In genomic region chr8:11419645-11420044, GRCm38 (mm10) we compare ENCODE assay signal across 10 mouse cellular contexts. TPM values are rescaled to one million over a fixed set of nuclear protein-coding genes. Genes with fewer than 3 reads are reported as not detected.
DNase-seq lines count a peak whose midpoint lies in the region; ATAC-seq and TF ChIP-seq lines count a peak whose summit lies in the region.
"Had no signal": no experiment of that assay in that cellular context is flagged by ENCODE, and none has a peak within 500 bp of the region (broad histone marks: within the 10 kb centered on the region; RNA-seq: fewer than 3 reads in every experiment).

No protein-coding gene starts in this region.

- peaks cover 77% of the 10 kb centered on the region for H3K36me3 ChIP-seq in heart, postnatal 0 days (replicated peaks; ENCODE audit: control insufficient read depth, insufficient read depth, low read length)
- H3K36me3 ChIP-seq in midbrain, embryonic 11.5 days (ENCODE audit: control insufficient read depth, insufficient read depth, low read length), result no peaks in the 10 kb centered on the region
- peaks cover 12% of the 10 kb centered on the region; the same call in 1 of the 2 replicates for H3K36me3 ChIP-seq in stomach, embryonic 14.5 days (ENCODE audit: control insufficient read depth, insufficient read depth, low read length)
- H3K36me3 ChIP-seq: neural tube, embryonic 12.5 days had no signal

- H3K27me3 ChIP-seq in heart, postnatal 0 days (ENCODE audit: control insufficient read depth, insufficient read depth, low read length), result no peaks in the 10 kb centered on the region
- no peaks in the 10 kb centered on the region for H3K27me3 ChIP-seq in midbrain, embryonic 11.5 days (ENCODE audit: control insufficient read depth, insufficient read depth, low read length)
- no peaks in the 10 kb centered on the region for H3K27me3 ChIP-seq in stomach, embryonic 14.5 days (ENCODE audit: control insufficient read depth, insufficient read depth, low read length)
- H3K27me3 ChIP-seq: embryonic facial prominence, embryonic 13.5 days; neural tube, embryonic 12.5 days had no signal

- peaks cover 9% of the 10 kb centered on the region; the same call in 1 of the 2 replicates for H3K4me1 ChIP-seq in heart, postnatal 0 days (ENCODE audit: control insufficient read depth, insufficient read depth)
- H3K4me1 ChIP-seq in midbrain, embryonic 11.5 days (ENCODE audit: control insufficient read depth, insufficient read depth, low read length), result no peaks in the 10 kb centered on the region; the same call in 1 of the 2 replicates
- H3K4me1 ChIP-seq in stomach, embryonic 14.5 days (ENCODE audit: control insufficient read depth, insufficient read depth, low read length), result no peaks in the 10 kb centered on the region

- peak; percentile 57 for ATAC-seq in heart, postnatal 0 days (ENCODE audit: insufficient read depth, low read depth)
- ATAC-seq in midbrain, embryonic 11.5 days (ENCODE audit: low FRiP score), result peak; percentile 50; the same call in 1 of the 2 replicates
- ATAC-seq in stomach, embryonic 14.5 days (ENCODE audit: insufficient number of reproducible peaks, insufficient read depth, low FRiP score, low read depth), result peak; percentile 53; the same call in 1 of the 2 replicates

- TF ChIP-seq EP300 in heart, postnatal 0 days (IDR thresholded peaks at IDR 0.05; ENCODE audit: low read depth), result no peak

- no peak overlapping the region for H3K4me2 ChIP-seq in heart, postnatal 0 days (ENCODE audit: low read depth, low read length)
- no peak overlapping the region for H3K4me2 ChIP-seq in midbrain, embryonic 11.5 days
- H3K4me2 ChIP-seq in stomach, embryonic 14.5 days (replicated peaks; ENCODE audit: low read depth, low read length), result no peak overlapping the region
- H3K4me2 ChIP-seq: embryonic facial prominence, embryonic 13.5 days; neural tube, embryonic 12.5 days had no signal

- 25% methylated on average over 2 of the region's 2 CpGs for WGBS in heart, postnatal 0 days
- 12% methylated on average over 2 of the region's 2 CpGs for WGBS in midbrain, embryonic 11.5 days
- WGBS in stomach, embryonic 14.5 days, result 29% methylated on average over 2 of the region's 2 CpGs

- peak; percentile 47 to 60 for DNase-seq in left cerebral cortex, adult 18-20 months (ENCODE audit: low spot score in 2 of 2)
- no peak for DNase-seq in left cerebral cortex, postnatal 36 days (ENCODE audit: low spot score in 2 of 2)
- peak; percentile 54 for DNase-seq in adrenal gland, adult 2 months
- DNase-seq in embryo, embryonic 11 days, result peak; percentile 80
- peak; percentile 62 for DNase-seq in heart, postnatal 0 days (ENCODE audit: low spot score)
- DNase-seq in kidney, postnatal 4 days, result peak; percentile 77 to 80
- DNase-seq in midbrain, embryonic 11.5 days (ENCODE audit: low spot score, missing footprints), result peak; percentile 92

- intact Hi-C loops in left cerebral cortex, postnatal 36 days (cut with DNase I), result loop anchor here (2.0 kb wide), 1 partner anchor 167 kb away; no protein-coding TSS in a partner anchor

- peak; percentile 85 for TF ChIP-seq CTCF in heart, postnatal 0 days (IDR thresholded peaks at IDR 0.05; ENCODE audit: low read depth)

- no peak overlapping the region for H3K4me3 ChIP-seq in heart, postnatal 0 days (ENCODE audit: low read depth, low read length)
- H3K4me3 ChIP-seq in midbrain, embryonic 11.5 days (ENCODE audit: low read depth, low read length), result no peak overlapping the region
- no peak overlapping the region for H3K4me3 ChIP-seq in stomach, embryonic 14.5 days (ENCODE audit: low read depth, low read length)
- H3K4me3 ChIP-seq: embryonic facial prominence, embryonic 13.5 days; neural tube, embryonic 12.5 days had no signal

- no peaks in the 10 kb centered on the region for H3K9me3 ChIP-seq in heart, postnatal 0 days (replicated peaks; ENCODE audit: control insufficient read depth, low read length)
- no peaks in the 10 kb centered on the region for H3K9me3 ChIP-seq in midbrain, embryonic 11.5 days (ENCODE audit: control insufficient read depth, low read length)
- H3K9me3 ChIP-seq in stomach, embryonic 14.5 days (ENCODE audit: control insufficient read depth, low read depth, low read length), result no peaks in the 10 kb centered on the region
- H3K9me3 ChIP-seq: embryonic facial prominence, embryonic 13.5 days; neural tube, embryonic 12.5 days had no signal

- no peak overlapping the region for H3K9ac ChIP-seq in heart, postnatal 0 days (replicated peaks; ENCODE audit: low read depth, low read length)
- no peak overlapping the region for H3K9ac ChIP-seq in midbrain, embryonic 11.5 days (ENCODE audit: low read length)
- H3K9ac ChIP-seq in stomach, embryonic 14.5 days (replicated peaks; ENCODE audit: low read depth, low read length), result no peak overlapping the region
- H3K9ac ChIP-seq: neural tube, embryonic 12.5 days had no signal

- H3K27ac ChIP-seq in heart, postnatal 0 days (ENCODE audit: low read depth), result peak overlapping the region; percentile 54; the same call in 1 of the 2 replicates
- no peak overlapping the region for H3K27ac ChIP-seq in midbrain, embryonic 11.5 days (ENCODE audit: low read depth, low read length)
- no peak overlapping the region for H3K27ac ChIP-seq in stomach, embryonic 14.5 days (ENCODE audit: low read length)
- H3K27ac ChIP-seq: neural tube, embryonic 12.5 days had no signal

RNA-seq across cellular contexts. Expression of gene Rab20, which starts 58.9 kb away (rescaled TPM):
- under 1 TPM; 0.40 to 0.44 TPM for total RNA-seq in left cerebral cortex, adult 18-20 months (2021)
- under 1 TPM in 1 of 2 experiments, not detected in 1; 0.30 TPM for total RNA-seq in left cerebral cortex, postnatal 36 days (2021)
- 1 to 10 TPM; 7.9 to 9.6 TPM for total RNA-seq in adrenal gland, adult 2 months (2021)
- 16.6 and 19.6 TPM in 2 replicates for polyA plus RNA-seq in adrenal gland, adult 2 months (2012; rRNA removed)
- total RNA-seq in heart, postnatal 0 days (2014; rRNA removed; ENCODE audit: low replicate concordance), result 84.5 and 121 TPM in 2 replicates
- polyA plus RNA-seq in heart, postnatal 0 days (2015; fragmentation: Nextera tagmentation; extraction: Ambion mirVana), result 52.0 and 56.1 TPM in 2 replicates
- polyA plus RNA-seq in midbrain, embryonic 11.5 days (2014; fragmentation: Nextera tagmentation; extraction: Ambion mirVana), result 0.63 and 0.65 TPM in 2 replicates
- 4.6 and 6.2 TPM in 2 replicates for polyA plus RNA-seq in stomach, embryonic 14.5 days (2014; fragmentation: Nextera tagmentation; extraction: Ambion mirVana)

Comparison
In these comparisons a context has a peak if more than half of its experiments do, and no peak if none do; other contexts are left out.
1. DNase-seq: peak in left cerebral cortex, adult 18-20 months (2 of 2), adrenal gland, adult 2 months (single experiment), embryo, embryonic 11 days (single experiment), heart, postnatal 0 days (single experiment), kidney, postnatal 4 days (2 of 2) and midbrain, embryonic 11.5 days (single experiment); none in left cerebral cortex, postnatal 36 days (0 of 2).
2. RNA of gene Rab20, which starts 58.9 kb away (total RNA-seq): 84.5 to 121 TPM in heart, postnatal 0 days and 7.9 to 9.6 TPM in adrenal gland, adult 2 months; 0.40 to 0.44 TPM in left cerebral cortex, adult 18-20 months and 0.30 TPM in left cerebral cortex, postnatal 36 days; every median in the first group is over 4 times any median in the second.
3. Peak in every context shown above with its lines, with median percentiles within 50 percentile points of each other: ATAC-seq.